Comparison of ENCODE assay signal across 8 mouse cellular contexts in the genomic region with DNA sequence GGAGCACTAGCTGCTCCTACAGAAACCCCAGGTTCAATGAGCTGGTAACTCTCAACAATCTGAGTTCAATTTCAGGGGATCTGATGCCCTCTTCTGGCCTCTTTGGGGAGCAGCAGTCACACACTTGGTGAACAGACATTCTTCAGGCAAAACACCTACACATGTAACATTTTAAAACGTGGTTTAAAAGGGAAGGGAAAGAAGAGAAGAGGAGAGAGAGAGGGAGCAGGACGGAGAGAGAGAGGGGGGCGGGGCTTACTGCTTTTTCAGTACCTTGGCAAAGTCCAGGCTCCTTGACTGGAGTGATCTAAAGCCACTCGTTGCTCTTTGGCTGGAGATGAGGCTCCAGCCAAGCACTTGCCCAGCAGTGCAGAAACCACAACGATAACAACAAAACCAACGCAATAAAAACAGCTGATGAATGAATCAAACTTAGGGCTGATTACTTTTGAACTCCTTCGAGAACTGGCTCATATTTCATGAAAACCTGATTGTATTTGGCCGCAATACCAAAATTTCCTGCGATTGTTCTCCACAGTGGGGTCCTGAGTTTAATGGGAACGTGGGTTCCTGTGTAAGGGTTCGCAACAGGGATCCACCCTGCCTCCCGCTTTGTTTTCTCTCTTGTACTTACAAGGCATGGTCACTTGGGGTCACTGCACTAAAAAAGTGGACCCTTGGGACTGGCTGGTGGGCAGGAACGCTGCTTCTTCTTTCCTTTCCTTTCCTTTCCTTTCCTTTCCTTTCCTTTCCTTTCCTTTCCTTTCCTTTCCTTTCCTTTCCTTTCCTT. TPM values are rescaled to one million over a fixed set of nuclear protein-coding genes. Genes with fewer than 3 reads are reported as not detected.
DNase-seq lines count a peak whose midpoint lies in the region; ATAC-seq lines count a peak whose summit lies in the region.

No protein-coding gene starts in this region.

- 51% methylated on average over 13 of the region's 13 CpGs for WGBS in lung, embryonic 15.5 days

- no peaks in the 10 kb centered on the region for H3K9me3 ChIP-seq in lung, embryonic 15.5 days

- peak; percentile 33 for DNase-seq in embryo, embryonic 10 days (ENCODE audit: low spot score)
- no peak for DNase-seq in embryo, embryonic 11 days
- peak; percentile 65 for DNase-seq in NIH3T3 (ENCODE audit: low read depth)
- DNase-seq in heart, postnatal 25 days (ENCODE audit: low spot score), result peak; percentile 36
- no peak for DNase-seq in layer of hippocampus, postnatal 14 days (ENCODE audit: low spot score in 2 of 2)
- no peak for DNase-seq in frontal cortex, adult 2 months (ENCODE audit: extremely low spot score in 1 of 2, low spot score in 1 of 2)
- DNase-seq in left cerebral cortex, postnatal 4 days, result no peak

- H3K4me3 ChIP-seq in lung, embryonic 15.5 days, result no peak overlapping the region

- H3K27ac ChIP-seq in lung, embryonic 15.5 days, result peak overlapping the region; percentile 12; the same call in 1 of the 2 replicates

- 0 out of 2 replicates have a peak, but pooled peaks cover 5% of the 10 kb centered on the region for H3K4me1 ChIP-seq in lung, embryonic 15.5 days

- peak overlapping the region; percentile 26; the same call in 1 of the 2 replicates for H3K4me2 ChIP-seq in lung, embryonic 15.5 days

- no peak overlapping the region for H3K9ac ChIP-seq in lung, embryonic 15.5 days

- intact Hi-C loops in heart, postnatal 25 days (cut with DNase I), result no loop called here
- intact Hi-C loops in left cerebral cortex, postnatal 4 days (cut with DNase I), result no loop called here

- no peak for ATAC-seq in lung, embryonic 15.5 days (ENCODE audit: borderline replicate concordance, extremely low read depth, low FRiP score, low TSS enrichment)

- H3K36me3 ChIP-seq in lung, embryonic 15.5 days, result no peaks in the 10 kb centered on the region

- H3K27me3 ChIP-seq in lung, embryonic 15.5 days, result peaks cover 13% of the 10 kb centered on the region; the same call in 1 of the 2 replicates

RNA-seq across cellular contexts. Expression of gene Exoc6, which starts 6.5 kb away (rescaled TPM):
- 10 to 100 TPM; 29.2 TPM for total RNA-seq in heart, postnatal 25 days (2021)
- polyA plus RNA-seq in lung, embryonic 15.5 days (2015; fragmentation: Nextera tagmentation; extraction: Ambion mirVana), result 11.6 and 12.8 TPM in 2 replicates
- 10 to 100 TPM; 50.1 to 52.5 TPM for total RNA-seq in layer of hippocampus, postnatal 14 days (2021)
- polyA plus RNA-seq in frontal cortex, adult 2 months (2012; rRNA removed), result 20.0 and 21.5 TPM in 2 replicates
- total RNA-seq in left cerebral cortex, postnatal 4 days (2021), result 10 to 100 TPM; 54.5 to 55.5 TPM

Comparison
In these comparisons a context has a peak if more than half of its experiments do, and no peak if none do; other contexts are left out.
1. DNase-seq: peak in embryo, embryonic 10 days (single experiment), NIH3T3 (single experiment) and heart, postnatal 25 days (single experiment); none in embryo, embryonic 11 days (single experiment), layer of hippocampus, postnatal 14 days (0 of 2), frontal cortex, adult 2 months (0 of 2) and left cerebral cortex, postnatal 4 days (single experiment).